Comparison of ENCODE assay signal across 31 mouse cellular contexts in the genomic region with DNA sequence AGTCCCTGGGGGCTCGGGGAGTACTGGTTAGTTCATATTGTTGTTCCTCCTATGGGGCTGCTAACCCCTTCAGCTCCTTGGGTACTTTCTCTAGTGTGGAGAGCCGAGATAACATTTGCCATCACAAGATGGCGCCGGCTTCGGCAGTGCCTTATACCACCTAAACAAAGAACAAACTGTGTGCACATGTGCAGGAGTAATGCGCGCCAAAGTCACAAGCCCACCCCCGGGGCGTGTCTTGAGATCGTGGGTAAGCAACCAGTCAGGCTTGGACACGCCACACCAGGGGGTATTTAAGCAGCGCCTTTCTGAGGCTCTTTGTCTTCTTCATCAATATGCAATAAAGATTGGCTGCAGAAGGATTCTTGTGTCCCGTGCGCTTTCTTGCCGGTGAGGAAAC. TPM values are rescaled to one million over a fixed set of nuclear protein-coding genes. Genes with fewer than 3 reads are reported as not detected.
"Had no signal": no experiment of that assay in that cellular context is flagged by ENCODE, and none has a peak within 500 bp of the region (broad histone marks: within the 10 kb centered on the region; RNA-seq: fewer than 3 reads in every experiment).

No protein-coding gene starts in this region.

- DNase-seq: cerebellum, postnatal 10 days; cerebellum, postnatal 14 days; cerebellum, postnatal 25 days; cerebellum, postnatal 36 days; embryo, embryonic 11 days; forebrain, postnatal 0 days; gastrocnemius, adult 2 months; gastrocnemius, postnatal 10 days; gastrocnemius, postnatal 14 days; gastrocnemius, postnatal 25 days; gastrocnemius, postnatal 36 days; heart, adult 11 months; heart, adult 18-20 months; heart, adult 2 months had no signal

- ATAC-seq: forebrain, embryonic 13.5 days; forebrain, embryonic 14.5 days; forebrain, embryonic 15.5 days; forebrain, embryonic 16.5 days; forebrain, postnatal 0 days had no signal

RNA-seq across cellular contexts. Expression of a gene that starts 15.9 kb away (rescaled TPM):
- total RNA-seq: common myeloid progenitor, adult 5-6 weeks; forebrain, postnatal 0 days; granulocyte monocyte progenitor cell, adult 5-6 weeks; heart, adult 18-20 months; heart, adult 8-10 months had no signal
- polyA plus RNA-seq: cortical plate, adult 2 months; embryonic facial prominence, embryonic 10.5 days; embryonic facial prominence, embryonic 11.5 days; embryonic facial prominence, embryonic 13.5 days; erythroblast, embryonic 14.5 days; forebrain, embryonic 10.5 days; forebrain, embryonic 11.5 days; forebrain, embryonic 12.5 days; forebrain, embryonic 14.5 days; forebrain, embryonic 15.5 days; forebrain, postnatal 0 days; gonadal fat pad, adult 2 months; heart, adult 2 months; heart, embryonic 10.5 days had no signal
